Mouse (Mus musculus) layer of hippocampus, postnatal 10 days (tissue): ENCODE data around the gene Gpr153. TPM values are rescaled to one million over a fixed set of nuclear protein-coding genes. Genes with fewer than 3 reads are reported as not detected.

Source experiments
- DNase-seq, 2 experiments: peaks; one replicate each; pipeline ENCODE4 v3.0.0; 2021; ENCODE audit warnings: low spot score in 2 of 2
- total RNA-seq, 2 experiments: library from RNA; stranded (reverse); gene quantifications; 2 replicates each; pipeline ENCODE4 v1.2.3; 2021

Gene Gpr153
- total RNA-seq, 2 experiments from 2014 or later: 21.4 to 23.1 TPM

DNA sequence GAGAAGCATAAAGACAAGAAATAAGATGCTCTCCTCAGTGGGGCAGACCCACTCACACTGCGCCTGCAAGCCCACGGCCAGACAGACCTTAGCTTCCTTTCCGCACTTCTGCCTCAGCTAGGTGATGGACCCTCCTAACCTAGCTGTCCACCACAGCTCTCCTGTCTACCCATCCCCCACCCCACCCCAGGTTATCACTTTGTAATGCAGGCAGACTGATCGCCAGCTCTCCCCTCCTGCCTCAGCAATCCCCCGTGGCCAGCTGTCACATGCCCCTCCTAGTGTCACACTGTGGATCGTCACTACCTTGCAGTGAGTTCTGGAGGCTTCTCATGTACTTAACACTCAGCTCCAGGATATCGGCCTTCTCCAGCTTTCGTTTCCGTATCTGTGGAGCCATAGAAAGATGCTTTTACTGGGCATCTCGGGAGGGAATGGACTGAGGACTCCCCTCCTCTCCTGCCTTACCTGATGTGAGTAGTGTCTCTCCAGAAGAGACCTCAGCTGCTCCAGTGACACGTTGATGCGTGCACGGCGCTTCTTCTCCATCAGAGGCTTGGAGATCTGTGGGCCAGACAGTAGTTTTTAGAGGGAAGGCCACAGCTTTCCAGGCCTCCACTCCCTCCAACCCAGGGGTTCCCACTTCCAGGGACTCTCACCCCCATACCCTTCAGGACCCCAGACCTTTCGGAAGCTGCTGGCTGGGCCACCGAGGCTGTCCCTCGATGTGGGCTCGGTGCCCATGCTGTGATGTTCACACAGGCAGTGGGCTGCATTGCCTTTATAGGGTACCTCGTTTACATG, 13.5 kb downstream of the Gpr153 start:
- no peak for DNase-seq

DNA sequence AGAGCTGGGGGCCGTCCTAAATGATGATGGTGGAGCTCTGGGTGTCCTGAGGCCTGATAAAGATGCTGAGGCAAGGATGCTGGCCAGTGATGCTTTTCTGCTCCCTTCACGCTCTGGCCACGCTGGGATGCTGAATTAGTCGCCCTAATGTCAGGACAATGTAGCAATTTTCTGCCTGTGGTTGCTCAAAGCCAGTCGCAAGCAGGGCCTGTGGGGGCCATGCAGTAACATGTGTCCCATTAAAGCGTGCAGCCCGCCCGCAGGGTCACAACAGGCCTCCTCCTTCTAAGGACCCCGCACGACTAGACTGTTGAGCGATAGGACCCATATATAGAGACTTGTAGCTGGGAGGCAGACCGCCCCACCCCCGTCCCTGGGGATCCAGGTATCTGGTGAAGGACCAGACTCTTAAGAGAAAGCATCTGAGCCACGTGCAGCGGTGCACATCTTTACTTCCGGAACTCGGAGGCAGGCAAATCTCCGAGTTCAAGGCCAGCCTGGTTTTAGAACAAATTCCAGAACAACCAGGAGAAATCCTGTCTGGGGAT, 14.4 kb downstream of the Gpr153 start:
- DNase-seq: no peak

DNA sequence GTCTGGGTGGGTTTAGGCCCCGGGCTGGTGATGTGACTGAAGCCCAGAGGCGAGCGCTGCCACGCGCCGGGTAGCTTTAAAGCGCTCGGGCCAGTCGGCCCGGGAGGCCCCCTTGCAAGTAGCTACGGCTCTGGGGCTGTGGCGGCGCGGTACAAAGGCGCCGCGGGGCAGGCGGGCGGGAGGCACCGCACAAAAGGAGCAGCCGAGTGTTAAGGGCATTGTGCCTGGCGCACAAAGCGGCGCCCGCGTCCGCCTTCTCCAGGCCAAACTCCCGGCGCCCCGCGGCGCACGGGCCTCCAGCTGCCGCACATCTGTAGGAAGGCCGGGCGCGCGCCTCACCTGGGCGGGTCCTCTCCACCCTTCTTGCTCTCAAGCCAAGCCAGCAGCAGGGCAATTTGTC, 16.4 kb downstream of the Gpr153 start:
- DNase-seq: no peak

DNA sequence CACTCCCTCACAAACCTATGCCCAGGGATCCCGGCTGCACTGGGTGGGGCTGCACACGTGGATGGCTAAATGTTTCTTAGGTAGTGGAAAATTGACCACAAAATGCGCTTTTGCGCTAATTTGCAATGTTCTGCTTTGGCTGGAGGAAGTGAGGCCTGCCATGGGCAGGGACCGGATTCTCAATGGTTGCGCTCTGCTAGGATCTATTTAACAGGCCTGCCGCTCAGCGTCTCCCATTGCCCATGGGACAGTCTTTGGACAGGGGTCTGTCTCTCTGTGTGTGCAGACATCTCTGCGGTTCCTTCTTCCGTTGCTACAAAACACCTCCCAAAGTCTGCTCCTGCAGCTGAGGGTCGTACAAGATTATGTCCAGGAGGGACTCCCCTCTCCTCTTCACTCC, 17.0 kb downstream of the Gpr153 start:
- no peak for DNase-seq

DNA sequence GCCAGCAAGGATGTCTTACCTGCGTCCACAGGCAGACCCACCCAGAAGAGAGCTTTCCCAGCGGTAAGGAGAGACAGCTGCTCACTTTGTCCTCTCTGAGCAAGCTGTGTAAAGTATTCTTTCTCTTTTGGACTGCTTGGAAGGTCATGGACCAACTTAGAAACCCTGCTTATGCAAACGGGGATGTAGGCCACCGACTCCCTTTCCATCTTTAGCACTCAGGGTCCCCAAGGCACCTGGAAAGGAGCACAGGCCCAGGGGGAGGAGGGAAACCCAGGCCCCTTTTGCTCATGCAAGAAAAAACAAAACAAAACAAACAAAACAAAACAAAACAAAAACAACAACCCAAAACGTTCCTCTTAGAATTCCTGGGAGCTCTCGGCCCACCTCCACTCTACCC, 17.5 kb downstream of the Gpr153 start, which contains the start of gene Hes3:
TSS of gene Hes3 (minus strand) at position 101 of the 400 bp plus-strand sequence.
- no peak for DNase-seq

DNA sequence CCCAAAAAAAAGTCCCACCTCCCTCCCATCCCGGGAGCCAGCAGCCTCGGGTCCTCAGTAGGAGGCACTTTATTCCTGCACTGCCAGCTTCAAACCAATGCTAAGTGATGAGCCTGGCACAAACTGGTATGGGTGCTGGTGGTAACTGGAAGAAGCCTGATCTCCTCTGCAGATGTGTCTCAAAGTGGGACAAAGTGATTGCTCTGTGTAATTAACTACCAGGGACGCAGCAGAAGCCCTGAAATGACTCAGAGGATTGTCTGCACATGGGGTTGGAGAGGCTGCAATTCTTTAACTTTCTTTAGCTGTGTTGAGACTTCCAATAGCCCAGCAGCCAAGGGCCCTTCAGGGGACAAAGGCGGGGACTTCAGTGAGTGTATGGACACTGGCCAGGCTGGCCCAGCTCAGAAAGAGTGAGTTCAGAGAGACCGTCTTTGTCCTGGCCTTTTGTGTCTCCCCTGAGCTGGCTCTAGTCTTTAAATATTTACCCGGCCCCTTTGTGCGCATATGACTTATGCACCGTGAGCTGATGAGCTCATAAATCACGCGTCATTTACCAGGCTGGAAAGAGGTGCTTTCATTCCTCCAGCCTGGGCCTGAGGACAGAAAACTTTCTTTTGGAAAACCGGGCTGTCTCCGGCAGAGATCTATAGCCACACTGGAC, 18.2 kb downstream of the Gpr153 start:
- DNase-seq: no peak

DNA sequence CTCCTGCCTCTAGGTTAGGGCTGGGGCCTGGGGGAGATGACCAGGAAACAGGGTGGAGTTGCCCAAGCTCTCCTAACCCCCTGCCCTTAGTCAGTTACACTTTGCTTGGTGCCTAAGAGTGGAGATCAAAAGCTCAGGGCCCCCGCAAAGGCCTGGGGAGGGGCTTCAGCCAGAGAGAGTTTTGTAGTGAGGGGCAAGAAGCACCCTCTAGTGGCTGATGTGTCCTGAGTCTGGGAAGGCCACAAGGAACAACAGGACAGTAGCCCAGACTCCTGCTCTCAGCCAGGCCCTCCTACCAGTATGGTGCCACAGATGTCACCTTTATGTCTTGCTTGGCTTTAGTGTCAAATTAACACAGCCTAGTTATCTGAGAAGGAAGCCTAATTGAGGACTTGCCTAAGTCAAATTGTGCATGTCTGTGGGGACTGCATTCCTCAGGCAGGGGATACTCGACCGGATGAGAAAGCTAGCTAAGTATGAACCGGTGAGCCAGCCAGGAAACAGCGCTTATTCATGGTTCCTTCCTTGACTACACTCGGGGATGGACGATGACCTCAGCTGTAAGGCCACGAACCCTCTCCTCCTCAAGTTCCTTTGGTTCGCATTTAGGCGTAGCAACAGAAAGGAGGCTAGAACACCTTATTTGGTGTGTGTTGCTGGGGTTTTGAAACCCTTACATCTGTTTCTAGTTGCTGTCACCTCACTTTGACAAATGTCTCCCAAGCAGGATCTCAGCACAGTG, 20.3 kb downstream of the Gpr153 start:
- no peak for DNase-seq

DNA sequence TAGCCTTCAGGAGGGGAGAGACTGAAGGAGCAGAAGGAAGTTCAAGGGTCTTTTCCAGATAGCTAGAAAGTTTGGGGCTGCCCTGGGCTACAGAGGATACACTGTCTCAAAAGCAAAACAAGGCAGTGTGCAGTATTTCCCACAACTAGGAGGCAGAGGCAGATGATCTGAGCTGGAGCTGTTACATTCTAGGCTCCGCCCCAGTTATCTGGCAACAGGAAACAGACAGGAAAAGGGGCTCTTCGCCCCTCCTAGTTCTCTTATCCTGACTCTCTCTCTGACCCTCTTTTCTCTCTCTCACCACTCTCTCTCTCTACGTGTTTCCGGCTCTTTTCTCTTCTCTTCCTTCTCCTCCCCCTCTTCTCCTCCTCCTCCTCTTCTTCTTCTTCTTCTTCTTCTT, 21.9 kb downstream of the Gpr153 start:
- DNase-seq: no peak

DNA sequence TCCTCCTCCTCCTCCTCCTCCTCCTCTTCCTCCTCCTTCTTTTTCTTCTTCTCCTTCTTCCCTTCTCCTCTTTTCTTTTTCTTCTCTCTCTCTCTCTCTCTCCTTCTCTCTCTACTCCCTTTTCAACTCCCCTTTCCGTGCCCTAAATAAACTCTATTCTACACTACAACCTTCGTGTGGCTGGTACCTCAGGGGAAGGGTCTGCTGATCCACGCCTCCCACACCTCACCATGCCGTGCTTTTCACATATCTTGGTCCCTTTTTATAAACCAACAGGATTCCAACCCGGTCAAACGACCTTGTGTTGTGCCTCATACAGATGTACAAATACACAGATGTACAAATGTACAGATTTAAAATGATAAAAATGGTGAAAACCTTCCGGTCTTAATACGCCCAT, 22.3 kb downstream of the Gpr153 start:
- DNase-seq: no peak

DNA sequence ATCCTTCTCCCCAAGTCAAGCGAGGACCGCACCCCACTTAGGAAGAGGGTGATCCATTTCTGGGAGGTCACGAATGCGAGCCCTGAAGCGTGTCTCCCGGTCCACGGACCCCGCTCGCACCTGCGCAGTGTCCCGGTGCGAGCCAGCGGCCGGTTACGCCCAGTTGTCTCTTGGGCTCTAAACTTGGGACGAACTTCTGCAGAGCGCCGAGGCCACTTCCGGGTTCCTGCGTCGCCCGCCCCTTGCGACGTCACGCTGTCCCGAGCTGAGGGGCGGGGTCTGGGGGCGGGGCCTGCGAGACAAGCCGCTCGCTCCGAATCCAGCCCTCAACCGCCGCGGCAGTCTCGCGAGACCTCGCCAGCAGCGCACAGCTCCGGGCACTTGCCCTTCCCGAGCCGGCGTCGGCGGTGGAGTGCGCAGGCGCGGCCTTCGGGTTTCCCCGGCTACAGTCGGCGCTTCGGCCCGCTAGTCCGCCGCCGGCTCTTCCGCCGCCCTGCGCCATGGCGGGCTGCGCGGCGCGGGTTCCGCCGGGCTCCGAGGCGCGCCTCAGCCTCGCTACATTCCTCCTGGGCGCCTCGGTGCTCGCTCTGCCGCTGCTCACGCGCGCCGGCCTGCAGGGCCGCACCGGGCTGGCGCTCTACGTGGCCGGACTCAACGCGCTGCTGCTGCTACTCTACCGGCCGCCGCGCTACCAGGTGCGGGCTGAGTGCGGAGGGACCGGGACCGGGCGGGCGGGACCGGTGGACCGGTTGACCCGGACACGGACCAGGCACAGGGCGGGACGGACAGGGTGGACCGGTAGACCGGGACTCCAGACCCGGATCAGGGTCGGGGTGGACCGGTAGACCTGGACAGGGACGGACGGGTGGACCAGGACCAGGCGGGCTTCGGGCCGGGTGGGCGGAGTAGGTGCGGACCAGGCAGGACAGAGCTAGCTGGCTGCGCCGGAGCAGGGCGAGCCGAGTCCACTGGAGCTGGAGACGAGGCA, 23.1 kb downstream of the Gpr153 start, which contains the start of gene Icmt:
TSS of gene Icmt (plus strand) at position 354 of the 988 bp plus-strand sequence.
- DNase-seq: peak; percentile 99

DNA sequence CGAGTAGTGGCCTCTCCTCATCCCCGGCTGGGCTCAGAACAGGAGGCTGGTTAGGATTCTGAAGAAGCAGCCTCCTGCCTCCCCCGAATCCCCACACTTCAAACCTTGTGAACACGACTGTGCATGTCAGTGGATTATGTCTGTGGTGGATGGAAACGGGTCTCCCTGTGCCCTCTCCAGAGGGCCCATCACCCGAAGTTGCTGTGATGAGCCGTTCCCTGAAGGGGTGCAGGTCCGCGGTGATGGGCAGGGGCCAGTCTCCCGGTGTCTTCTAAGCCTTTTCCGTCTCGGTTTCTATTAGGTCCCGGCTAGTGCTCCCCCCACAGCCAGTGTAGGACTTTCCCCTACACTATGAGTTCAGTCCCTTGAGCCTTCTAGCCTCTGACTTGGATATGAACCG, 24.8 kb downstream of the Gpr153 start:
- DNase-seq: no peak

DNA sequence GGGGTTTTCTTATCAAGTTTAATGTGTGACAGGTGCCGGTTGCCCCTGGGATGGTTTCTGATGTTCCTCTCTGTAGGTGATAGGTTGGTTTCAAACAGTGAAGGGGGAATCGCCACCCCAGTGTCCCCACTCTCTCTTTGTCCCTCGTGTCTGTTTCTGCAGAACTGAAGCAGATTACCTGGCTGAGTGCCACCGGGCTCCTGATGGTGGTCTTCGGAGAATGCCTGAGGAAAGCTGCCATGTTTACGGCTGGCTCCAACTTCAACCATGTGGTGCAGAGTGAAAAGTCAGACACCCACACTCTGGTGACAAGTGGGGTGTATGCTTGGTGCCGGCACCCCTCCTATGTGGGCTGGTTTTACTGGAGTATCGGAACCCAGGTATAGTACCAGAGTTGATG, 26.3 kb downstream of the Gpr153 start:
- DNase-seq: no peak

DNA sequence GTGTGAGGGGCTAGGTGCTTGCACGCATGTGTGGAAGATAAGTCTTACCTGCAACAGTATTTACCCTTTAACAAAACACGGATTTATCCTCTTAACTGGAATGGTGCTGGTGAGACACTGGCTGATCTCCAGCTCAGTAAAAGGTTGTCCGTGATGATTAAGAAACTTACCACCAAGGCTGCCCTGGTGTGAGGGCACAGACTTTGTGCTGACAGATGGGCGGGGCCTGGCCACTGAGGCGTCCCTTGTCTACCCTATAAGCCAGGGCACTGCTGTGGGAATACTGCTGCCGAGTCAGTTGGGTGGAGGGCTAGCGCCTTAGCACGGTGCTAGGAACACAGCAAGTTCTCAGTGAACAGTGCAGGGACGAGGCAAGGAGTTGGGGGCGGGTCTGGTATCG, 28.0 kb downstream of the Gpr153 start:
- no peak for DNase-seq

DNA sequence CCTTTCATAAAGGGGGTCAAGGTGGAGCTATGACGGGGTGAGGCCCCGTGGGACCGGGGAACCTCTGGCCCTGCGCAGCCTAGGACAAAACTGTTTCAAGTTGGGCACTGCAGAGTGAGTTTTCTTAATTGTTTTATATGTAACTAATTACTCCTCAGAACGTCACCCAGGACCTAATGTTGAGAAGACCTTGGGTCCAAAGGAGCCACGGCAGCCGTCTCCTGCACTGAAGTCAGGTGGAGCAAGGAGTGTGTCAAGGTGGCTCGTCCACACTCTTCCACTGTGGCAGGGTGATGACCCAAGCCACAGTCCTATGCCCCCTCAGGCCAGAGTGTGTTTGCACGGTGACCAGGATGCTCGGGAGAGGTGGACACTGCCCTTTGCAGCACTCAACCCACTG, 29.1 kb downstream of the Gpr153 start:
- no peak for DNase-seq

DNA sequence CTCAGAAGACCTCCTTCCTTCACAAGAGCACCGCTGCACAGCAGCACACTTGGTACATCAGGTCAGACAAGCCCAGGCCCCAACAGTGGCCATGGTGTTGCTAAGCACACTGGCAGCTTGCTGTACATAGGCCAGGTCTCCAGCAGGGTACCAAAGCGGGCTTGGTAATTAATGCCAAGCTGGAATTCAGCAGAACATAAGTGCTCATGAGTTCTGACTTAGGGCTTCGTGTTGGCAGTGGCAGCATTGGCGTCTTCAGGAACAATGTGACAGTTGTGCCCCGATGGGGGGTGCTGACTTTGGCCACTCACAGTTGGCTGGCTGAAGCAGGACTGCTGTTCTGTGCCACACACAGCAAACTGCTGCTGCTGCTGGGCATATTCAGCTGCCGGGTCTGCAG, 30.7 kb downstream of the Gpr153 start:
- DNase-seq: no peak

DNA sequence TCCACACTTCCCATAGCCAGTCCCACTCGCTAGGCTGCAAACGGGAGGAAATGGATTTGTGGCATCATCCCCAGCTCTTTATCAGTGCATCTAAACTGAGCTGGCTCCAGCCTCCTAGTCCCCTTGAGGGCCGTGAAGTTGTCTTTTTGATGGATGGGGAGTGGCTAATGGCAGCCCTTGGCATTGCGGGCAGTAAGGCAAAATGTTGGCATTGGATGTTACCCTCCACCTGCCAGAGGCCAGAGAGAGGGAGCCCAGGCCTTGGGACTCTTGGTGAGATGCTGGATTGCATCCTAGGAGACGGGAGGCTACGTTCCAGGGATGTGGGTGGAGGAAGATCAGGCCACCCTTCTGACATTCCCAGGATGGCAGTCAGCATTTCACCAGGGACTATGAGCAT, 32.0 kb downstream of the Gpr153 start:
- no peak for DNase-seq

DNA sequence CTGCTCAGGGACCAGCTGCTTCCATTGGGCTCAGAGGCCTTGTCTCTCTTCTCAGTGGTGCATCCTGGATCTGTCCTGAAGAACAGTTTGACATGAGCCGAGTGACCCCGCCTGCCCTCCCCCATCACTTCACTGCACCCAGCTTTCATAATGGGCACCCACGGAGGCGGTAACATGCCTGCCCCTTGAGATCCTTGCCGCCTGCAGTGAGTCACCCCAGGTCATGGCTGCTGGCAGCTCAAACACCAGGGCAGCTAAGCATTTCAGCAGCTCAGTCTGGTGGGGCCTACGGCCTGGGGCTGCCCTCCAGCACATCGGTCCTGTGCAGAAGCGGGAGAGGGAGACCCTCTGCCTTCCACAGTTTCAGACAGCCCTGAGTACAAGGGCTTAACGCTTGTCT, 33.5 kb downstream of the Gpr153 start:
- no peak for DNase-seq

DNA sequence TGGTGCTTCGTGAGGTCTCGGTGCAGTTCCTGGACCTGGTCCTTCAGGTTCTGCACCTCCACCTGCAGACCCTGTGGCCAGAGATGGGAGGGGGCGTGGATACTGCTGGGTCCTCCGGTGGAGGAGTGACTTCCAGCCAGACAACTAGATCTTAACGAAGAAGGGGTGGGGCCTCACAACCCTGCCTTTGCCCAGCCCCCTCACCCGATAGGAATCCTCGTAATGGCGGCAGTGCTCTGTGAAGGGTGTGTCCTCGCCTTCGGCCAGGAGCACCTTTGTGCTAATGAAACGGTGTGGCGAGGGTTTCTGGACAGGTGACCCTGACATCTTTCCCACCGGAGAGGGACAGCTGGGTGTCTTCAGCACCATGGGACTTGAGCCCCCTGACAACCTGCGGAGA, 38.2 kb downstream of the Gpr153 start:
- no peak for DNase-seq

DNA sequence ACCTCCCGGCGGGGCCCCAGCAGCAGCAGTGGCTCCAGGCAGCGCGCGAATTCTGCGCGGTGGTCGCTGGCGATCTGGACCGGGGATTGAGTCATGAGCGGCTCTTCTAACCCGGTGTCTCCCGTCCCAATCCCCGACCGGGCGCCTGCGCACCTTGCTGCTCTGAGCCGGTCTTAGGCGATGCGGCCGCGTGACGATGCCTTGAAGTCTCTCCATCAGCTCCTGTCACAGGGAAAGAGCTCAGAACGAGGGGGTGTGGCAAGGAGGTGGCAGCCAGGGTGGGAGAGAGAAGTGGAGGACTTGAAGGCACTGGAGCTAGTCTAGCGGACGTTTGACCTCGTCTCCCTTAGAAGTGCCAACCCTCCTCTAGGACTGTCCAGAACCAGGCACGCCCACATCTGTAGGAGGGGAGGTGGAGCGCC, 39.2 kb downstream of the Gpr153 start:
- no peak for DNase-seq

DNA sequence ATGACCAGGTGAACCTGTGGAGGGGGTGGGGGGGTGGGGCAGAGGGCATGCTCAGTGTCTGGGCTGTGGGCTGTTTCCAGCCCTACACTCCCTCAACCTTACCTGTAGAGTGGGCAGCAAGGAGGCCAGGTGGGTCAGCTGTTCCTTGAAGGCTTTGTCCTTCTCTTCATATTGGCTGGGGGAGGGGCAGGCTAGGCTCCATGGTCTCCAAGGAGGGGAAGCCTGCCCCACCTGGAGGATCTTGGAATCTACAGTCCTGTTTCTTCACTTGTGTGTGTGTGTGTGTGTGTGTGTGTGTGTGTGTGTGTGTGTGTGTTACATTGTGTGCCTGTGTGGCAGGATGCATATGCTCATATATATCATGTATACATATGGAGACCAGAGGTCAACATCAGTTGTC, 39.9 kb downstream of the Gpr153 start:
- no peak for DNase-seq
